Mouse (Mus musculus) brain, embryonic 14.5 days (tissue): ENCODE results near the gene Ntf5.
"Not testable (repeated sequence)": the region's sequence is repeated elsewhere in the genome, so short reads cannot be mapped to it uniquely, and the experiment has no call there.

Experiments used
- CTCF ChIP-seq: fragments of 200-500 bp; IDR thresholded peaks from 2 replicates; pipeline ENCODE4 v1.5.1; 2012; ENCODE audit warnings: inconsistent platforms, mild to moderate bottlenecking, moderate library complexity, borderline replicate concordance; ENCODE audit not compliant: insufficient read depth, insufficient read length; ENCODE audit errors: extremely low read depth
- POLR2A ChIP-seq: fragments of 200-500 bp; IDR thresholded peaks from 2 replicates; pipeline ENCODE4 v1.6.1; 2012; ENCODE audit warnings: mild to moderate bottlenecking, inconsistent platforms, borderline replicate concordance; ENCODE audit not compliant: poor library complexity, insufficient read depth, insufficient read length, severe bottlenecking; ENCODE audit errors: extremely low read depth

DNA sequence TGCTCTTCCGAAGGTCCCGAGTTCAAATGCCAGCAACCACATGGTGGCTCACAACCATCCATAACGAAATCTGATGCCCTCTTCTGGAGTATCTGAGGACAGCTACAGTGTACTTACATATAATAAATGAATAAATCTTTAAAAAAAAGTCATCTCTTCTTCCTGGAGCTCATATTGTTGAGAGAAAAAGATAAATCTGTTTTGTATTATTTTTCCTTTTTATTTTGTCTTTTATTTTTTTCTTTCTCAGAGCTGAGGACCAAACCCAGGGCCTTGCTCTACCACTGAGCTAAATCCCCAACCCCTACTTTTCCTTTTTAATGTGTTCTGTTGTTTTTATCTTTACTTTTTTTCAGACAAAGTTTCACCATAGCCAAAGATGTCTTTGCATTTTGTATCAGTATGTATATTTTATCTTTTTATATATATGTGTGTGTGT lies 17.1 kb upstream of the Ntf5 start:
- not testable (repeated sequence) for TF ChIP-seq CTCF, POLR2A
